Comparison of ENCODE assay signal across 7 mouse cellular contexts in genomic region chr1:75219531-75219930, GRCm38 (mm10). TPM values are rescaled to one million over a fixed set of nuclear protein-coding genes. Genes with fewer than 3 reads are reported as not detected.
DNase-seq lines count a peak whose midpoint lies in the region; ATAC-seq and TF ChIP-seq lines count a peak whose summit lies in the region.

Tuba4a (minus strand) TSS chr1:75219865.

- peak within 1 kb of the TSS; percentile 78 for H3K4me2 ChIP-seq in lung, postnatal 0 days (replicated peaks; ENCODE audit: low read depth, low read length)
- H3K4me2 ChIP-seq in stomach, embryonic 14.5 days (replicated peaks; ENCODE audit: low read depth, low read length) = peak within 1 kb of the TSS; percentile 98

- DNase-seq in thymus, postnatal 0 days (ENCODE audit: low spot score) = no peak
- DNase-seq in thymus, postnatal 36 days = no peak
- DNase-seq in embryonic facial prominence, embryonic 10.5 days (ENCODE audit: low spot score) = peak; percentile 60
- DNase-seq in heart, embryonic 10.5 days (ENCODE audit: low spot score) = peak; percentile 81
- DNase-seq in kidney, postnatal 36 days = peak; percentile 36 to 66
- no peak for DNase-seq in lung, postnatal 0 days (ENCODE audit: low spot score)

- H3K9me3 ChIP-seq in embryonic facial prominence, embryonic 10.5 days = no peaks in the 10 kb centered on the region
- H3K9me3 ChIP-seq in heart, embryonic 10.5 days = no peaks in the 10 kb centered on the region
- no peaks in the 10 kb centered on the region for H3K9me3 ChIP-seq in lung, postnatal 0 days (ENCODE audit: low read length)
- H3K9me3 ChIP-seq in stomach, embryonic 14.5 days (ENCODE audit: control insufficient read depth, low read depth, low read length) = no peaks in the 10 kb centered on the region

- TF ChIP-seq EP300 in lung, postnatal 0 days (IDR thresholded peaks at IDR 0.05) = no peak

- TF ChIP-seq CTCF in lung, postnatal 0 days (IDR thresholded peaks at IDR 0.05) = peak; percentile 42

- peaks cover 25% of the 10 kb centered on the region for H3K4me1 ChIP-seq in embryonic facial prominence, embryonic 10.5 days
- peaks cover 22% of the 10 kb centered on the region for H3K4me1 ChIP-seq in heart, embryonic 10.5 days
- peaks cover 6% of the 10 kb centered on the region for H3K4me1 ChIP-seq in lung, postnatal 0 days (ENCODE audit: insufficient read depth, low read depth, low read length)
- H3K4me1 ChIP-seq in stomach, embryonic 14.5 days (ENCODE audit: control insufficient read depth, insufficient read depth, low read length) = peaks cover 9% of the 10 kb centered on the region; the same call in 1 of the 2 replicates

- peak within 1 kb of the TSS; percentile 32; the same call in 1 of the 2 replicates for H3K27ac ChIP-seq in embryonic facial prominence, embryonic 10.5 days (replicated peaks)
- peak within 1 kb of the TSS; percentile 76 for H3K27ac ChIP-seq in heart, embryonic 10.5 days
- peak within 1 kb of the TSS; percentile 77 for H3K27ac ChIP-seq in lung, postnatal 0 days (ENCODE audit: low read length)
- no peak within 1 kb of the TSS; the same call in 1 of the 2 replicates for H3K27ac ChIP-seq in stomach, embryonic 14.5 days (ENCODE audit: low read length)

- peaks cover 85% of the 10 kb centered on the region for H3K27me3 ChIP-seq in embryonic facial prominence, embryonic 10.5 days (replicated peaks; ENCODE audit: low read depth, poor library complexity, severe bottlenecking)
- H3K27me3 ChIP-seq in heart, embryonic 10.5 days (ENCODE audit: insufficient read depth, poor library complexity, severe bottlenecking) = peaks cover 62% of the 10 kb centered on the region
- peaks cover 3% of the 10 kb centered on the region for H3K27me3 ChIP-seq in lung, postnatal 0 days (replicated peaks; ENCODE audit: insufficient read depth, low read length)
- peaks cover 10% of the 10 kb centered on the region for H3K27me3 ChIP-seq in stomach, embryonic 14.5 days (ENCODE audit: control insufficient read depth, insufficient read depth, low read length)

- H3K4me3 ChIP-seq in embryonic facial prominence, embryonic 10.5 days = peak within 1 kb of the TSS; percentile 63
- H3K4me3 ChIP-seq in heart, embryonic 10.5 days = peak within 1 kb of the TSS; percentile 72
- H3K4me3 ChIP-seq in lung, postnatal 0 days (ENCODE audit: low read depth, low read length) = peak within 1 kb of the TSS; percentile 54
- peak within 1 kb of the TSS; percentile 51 for H3K4me3 ChIP-seq in stomach, embryonic 14.5 days (ENCODE audit: low read depth, low read length)

- WGBS in embryonic facial prominence, embryonic 10.5 days = 1% methylated on average over 34 of the region's 34 CpGs
- WGBS in heart, embryonic 10.5 days = under 1% methylated on average over 34 of the region's 34 CpGs
- WGBS in lung, postnatal 0 days = 0% methylated on average over 34 of the region's 34 CpGs
- WGBS in stomach, embryonic 14.5 days = under 1% methylated on average over 34 of the region's 34 CpGs

- ATAC-seq in lung, postnatal 0 days = peak; percentile 59
- peak; percentile 56; the same call in 1 of the 2 replicates for ATAC-seq in stomach, embryonic 14.5 days (ENCODE audit: insufficient number of reproducible peaks, insufficient read depth, low FRiP score, low read depth)

- peaks cover 16% of the 10 kb centered on the region for H3K36me3 ChIP-seq in embryonic facial prominence, embryonic 10.5 days (replicated peaks)
- H3K36me3 ChIP-seq in heart, embryonic 10.5 days = peaks cover 19% of the 10 kb centered on the region
- H3K36me3 ChIP-seq in lung, postnatal 0 days (ENCODE audit: insufficient read depth, low read length) = peaks cover 5% of the 10 kb centered on the region; the same call in 1 of the 2 replicates
- peaks cover 3% of the 10 kb centered on the region; the same call in 1 of the 2 replicates for H3K36me3 ChIP-seq in stomach, embryonic 14.5 days (ENCODE audit: control insufficient read depth, insufficient read depth, low read length)

- peak within 1 kb of the TSS; percentile 46 for H3K9ac ChIP-seq in lung, postnatal 0 days (replicated peaks; ENCODE audit: low read depth)
- peak within 1 kb of the TSS; percentile 47 for H3K9ac ChIP-seq in stomach, embryonic 14.5 days (replicated peaks; ENCODE audit: low read depth, low read length)

RNA-seq across cellular contexts. Expression of gene Tuba4a, which starts in this region (rescaled TPM):
- polyA plus RNA-seq in thymus, postnatal 0 days (2015; fragmentation: Nextera tagmentation; extraction: Ambion mirVana) = 170 and 193 TPM in 2 replicates
- polyA plus RNA-seq in embryonic facial prominence, embryonic 10.5 days (2016; fragmentation: Nextera tagmentation; extraction: Ambion mirVana) = 14.6 and 16.3 TPM in 2 replicates
- 35.2 and 50.8 TPM in 2 replicates for polyA plus RNA-seq in heart, embryonic 10.5 days (2016; fragmentation: Nextera tagmentation; extraction: Ambion mirVana)
- 46.6 and 50.5 TPM in 2 replicates for polyA plus RNA-seq in lung, postnatal 0 days (2015; fragmentation: Nextera tagmentation; extraction: Ambion mirVana)
- polyA plus RNA-seq in stomach, embryonic 14.5 days (2014; fragmentation: Nextera tagmentation; extraction: Ambion mirVana) = 59.9 and 69.1 TPM in 2 replicates

Comparison
In these comparisons a context has a peak if more than half of its experiments do, and no peak if none do; other contexts are left out.
1. DNase-seq: peak in embryonic facial prominence, embryonic 10.5 days (single experiment), heart, embryonic 10.5 days (single experiment) and kidney, postnatal 36 days (2 of 2); none in thymus, postnatal 0 days (single experiment), thymus, postnatal 36 days (0 of 2) and lung, postnatal 0 days (single experiment).
2. Peak in every context shown above with its lines, with median percentiles within 50 percentile points of each other: H3K4me3 ChIP-seq.